Mouse (Mus musculus): ENCODE data around the gene Ankrd65. TPM values are rescaled to one million over a fixed set of nuclear protein-coding genes. Genes with fewer than 3 reads are reported as not detected.
"Not testable (repeated sequence)": the region's sequence is repeated elsewhere in the genome, so short reads cannot be mapped to it uniquely, and the experiment has no call there.

Gene Ankrd65
- polyA plus RNA-seq, 1 experiment from 2014 or later = not detected

DNA sequence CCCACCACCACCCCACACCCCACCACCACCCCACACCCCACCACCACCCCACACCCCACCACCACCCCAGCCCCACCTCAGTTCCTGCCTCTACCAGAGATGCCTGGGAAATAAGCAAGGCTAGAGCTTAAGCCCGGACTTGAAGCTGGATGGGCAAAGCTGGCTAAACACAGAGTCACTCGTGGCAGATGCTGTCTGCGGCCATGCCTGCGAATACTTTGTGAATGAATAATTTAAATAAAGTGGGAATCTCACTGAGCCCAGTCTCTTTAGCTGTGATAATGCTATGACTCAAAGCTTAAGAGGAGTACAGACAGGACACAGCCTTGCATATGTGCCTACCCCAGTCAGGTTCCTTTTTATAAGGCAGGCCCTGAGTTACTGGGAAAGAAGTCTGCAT is 10.7 kb upstream of the Ankrd65 start:
- Histone ChIP-seq H3K36me3 (ENCODE audit: control insufficient read depth, insufficient read depth, low read length) (no peaks in the 10 kb centered on the region), H3K9me3 (ENCODE audit: control insufficient read depth, low read length) (no peaks in the 10 kb centered on the region), H3K27ac (replicated peaks; ENCODE audit: low read depth, low read length) (no peak overlapping the region), H3K9ac (ENCODE audit: low read length) (no peak overlapping the region), H3K4me1 (ENCODE audit: control insufficient read depth, insufficient read depth, low read length) (peaks cover 6% of the 10 kb centered on the region; the same call in 1 of the 2 replicates), H3K27me3 (ENCODE audit: control insufficient read depth, insufficient read depth, low read length) (no peaks in the 10 kb centered on the region), H3K4me3 (ENCODE audit: low read depth, low read length) (no peak overlapping the region), H3K4me2 (ENCODE audit: low read depth, severe bottlenecking) (no peak overlapping the region)
- no peak for DNase-seq (ENCODE audit: low spot score)
- 79% methylated on average over 4 of the region's 4 CpGs for WGBS
- ATAC-seq (ENCODE audit: insufficient number of reproducible peaks, low FRiP score, low TSS enrichment, low read depth) = no peak

DNA sequence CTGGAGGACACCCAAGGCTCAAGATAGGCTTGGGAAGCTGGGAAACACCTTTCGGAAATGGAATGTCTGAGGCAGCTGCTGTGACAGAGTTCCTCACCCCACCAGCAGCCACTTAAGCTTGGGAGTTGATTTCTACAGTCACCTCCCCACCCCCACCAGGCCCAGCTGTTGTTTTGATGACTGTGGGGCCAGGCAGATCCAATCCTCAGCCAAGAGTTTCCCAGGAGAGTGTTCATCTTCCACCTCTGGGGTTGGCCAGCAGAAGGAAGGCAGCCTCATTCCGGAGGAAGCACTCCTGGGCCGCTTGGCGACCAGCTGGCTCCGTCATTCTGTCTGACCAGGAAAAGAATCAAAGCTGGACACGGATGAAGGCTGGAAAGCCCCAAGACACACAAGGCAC is 9.3 kb upstream of the Ankrd65 start:
- Histone ChIP-seq H3K9me3 (ENCODE audit: control insufficient read depth, low read length) (no peaks in the 10 kb centered on the region), H3K9ac (ENCODE audit: low read length) (no peak overlapping the region), H3K27ac (replicated peaks; ENCODE audit: low read depth, low read length) (no peak overlapping the region), H3K36me3 (ENCODE audit: control insufficient read depth, insufficient read depth, low read length) (no peaks in the 10 kb centered on the region), H3K4me3 (ENCODE audit: low read depth, low read length) (no peak overlapping the region), H3K27me3 (ENCODE audit: control insufficient read depth, insufficient read depth, low read length) (no peaks in the 10 kb centered on the region), H3K4me2 (ENCODE audit: low read depth, severe bottlenecking) (no peak overlapping the region), H3K4me1 (ENCODE audit: control insufficient read depth, insufficient read depth, low read length) (no peaks in the 10 kb centered on the region)
- ATAC-seq (ENCODE audit: insufficient number of reproducible peaks, low FRiP score, low TSS enrichment, low read depth) (peak; percentile 28; the same call in 1 of the 2 replicates), DNase-seq (ENCODE audit: low spot score) (no peak)
- WGBS = 38% methylated on average over 6 of the region's 6 CpGs

DNA sequence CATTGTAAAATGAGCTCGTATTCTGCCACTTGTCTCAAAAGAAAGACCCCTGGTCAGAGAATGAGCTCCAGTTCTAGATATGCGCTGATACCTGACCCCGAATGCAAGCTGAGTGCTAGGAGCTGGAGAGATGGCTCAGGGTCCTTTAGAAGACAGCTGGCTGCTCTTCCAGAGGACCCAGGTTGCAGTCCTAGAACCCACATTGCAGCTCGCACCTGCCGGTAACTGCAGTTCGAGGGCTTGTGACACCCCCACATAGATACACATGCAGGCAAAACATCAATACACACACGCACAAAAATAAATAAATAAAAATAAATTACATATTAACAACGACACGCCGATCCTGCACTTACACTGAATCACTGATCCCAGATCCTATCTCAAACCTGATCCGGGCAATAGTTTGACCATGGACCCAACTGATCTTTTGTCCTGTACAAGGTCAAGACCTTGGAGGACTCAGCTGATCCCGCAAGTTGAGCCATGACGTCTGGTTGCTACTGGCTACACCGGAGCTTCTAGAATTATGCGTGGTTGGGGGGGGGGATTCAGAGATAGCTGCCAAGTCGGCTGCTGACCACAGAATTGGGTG is 6.7 kb upstream of the Ankrd65 start:
- H3K9me3 ChIP-seq (ENCODE audit: control insufficient read depth, low read length) = no peaks in the 10 kb centered on the region
- H3K4me1 ChIP-seq (ENCODE audit: control insufficient read depth, insufficient read depth, low read length) = no peaks in the 10 kb centered on the region
- no peaks in the 10 kb centered on the region for H3K27me3 ChIP-seq (ENCODE audit: control insufficient read depth, insufficient read depth, low read length)
- H3K27ac ChIP-seq (replicated peaks; ENCODE audit: low read depth, low read length) = no peak overlapping the region
- peak overlapping the region; percentile 75 for H3K4me2 ChIP-seq (ENCODE audit: low read depth, severe bottlenecking)
- no peak for DNase-seq (ENCODE audit: low spot score)
- no peaks in the 10 kb centered on the region for H3K36me3 ChIP-seq (ENCODE audit: control insufficient read depth, insufficient read depth, low read length)
- WGBS = 49% methylated on average over 16 of the region's 16 CpGs
- peak; percentile 38; the same call in 1 of the 2 replicates for ATAC-seq (ENCODE audit: insufficient number of reproducible peaks, low FRiP score, low TSS enrichment, low read depth)
- H3K9ac ChIP-seq (ENCODE audit: low read length) = no peak overlapping the region
- peak overlapping the region; percentile 57 for H3K4me3 ChIP-seq (ENCODE audit: low read depth, low read length)

DNA sequence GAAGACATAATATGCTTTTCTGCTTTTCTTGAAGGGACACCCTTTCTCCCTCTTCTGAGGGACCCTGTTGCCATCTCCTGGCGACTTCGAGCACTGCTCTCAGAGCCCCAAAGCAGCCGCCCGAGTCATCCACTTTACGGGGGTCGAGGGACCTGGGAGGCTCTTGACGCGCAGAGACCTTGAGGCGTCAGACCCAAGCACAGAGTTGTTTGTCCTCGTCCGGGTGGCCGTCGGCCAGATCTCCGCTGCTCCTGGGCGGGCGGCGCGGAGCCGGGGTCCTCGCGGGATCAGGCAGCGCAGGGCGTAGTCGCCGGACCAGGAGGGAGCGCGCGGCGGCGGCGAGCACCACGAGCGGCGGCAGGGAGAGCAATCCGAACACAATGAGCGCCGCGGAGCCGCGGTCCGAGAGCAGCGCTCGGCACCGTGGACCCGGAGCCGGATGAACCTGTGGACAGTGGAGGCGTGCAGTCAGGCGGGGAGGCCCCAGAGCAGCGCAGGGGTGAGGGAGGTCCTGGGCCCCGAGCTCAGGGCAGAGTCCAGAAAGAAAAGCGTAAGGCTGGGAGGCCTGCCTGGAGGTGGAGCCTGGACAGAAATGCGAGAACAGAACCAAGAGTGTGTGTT is 6.0 kb upstream of the Ankrd65 start:
- H3K4me3 ChIP-seq (ENCODE audit: low read depth, low read length) = peak overlapping the region; percentile 57
- no peaks in the 10 kb centered on the region for H3K4me1 ChIP-seq (ENCODE audit: control insufficient read depth, insufficient read depth, low read length)
- no peaks in the 10 kb centered on the region for H3K27me3 ChIP-seq (ENCODE audit: control insufficient read depth, insufficient read depth, low read length)
- peak overlapping the region; percentile 75 for H3K4me2 ChIP-seq (ENCODE audit: low read depth, severe bottlenecking)
- peak overlapping the region; percentile 23; the same call in 1 of the 2 replicates for H3K27ac ChIP-seq (replicated peaks; ENCODE audit: low read depth, low read length)
- DNase-seq (ENCODE audit: low spot score) (peak; percentile 87), ATAC-seq (ENCODE audit: insufficient number of reproducible peaks, low FRiP score, low TSS enrichment, low read depth) (peak; percentile 82)
- H3K9ac ChIP-seq (ENCODE audit: low read length) = peak overlapping the region; percentile 77
- under 1% methylated on average over 52 of the region's 52 CpGs for WGBS
- H3K36me3 ChIP-seq (ENCODE audit: control insufficient read depth, insufficient read depth, low read length) = no peaks in the 10 kb centered on the region
- H3K9me3 ChIP-seq (ENCODE audit: control insufficient read depth, low read length) = no peaks in the 10 kb centered on the region

DNA sequence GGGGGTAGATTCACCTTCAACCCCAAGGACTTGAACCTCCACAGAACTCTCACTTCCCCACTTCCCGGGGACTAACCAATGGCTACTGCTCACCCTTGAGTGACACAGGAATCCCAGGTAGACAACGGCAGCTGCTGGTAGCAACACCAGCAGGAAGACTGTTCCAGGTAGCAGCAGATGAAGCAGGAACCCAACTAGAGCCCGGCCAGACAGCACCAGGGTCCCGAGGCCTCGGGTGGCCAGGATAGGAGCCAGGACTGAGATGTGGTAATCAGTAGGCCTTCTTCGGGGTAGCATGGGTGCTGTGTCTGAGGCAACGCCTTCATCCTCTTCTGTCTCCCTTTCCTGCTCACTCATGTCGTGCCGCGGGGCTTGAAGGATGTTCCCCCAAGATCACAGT is 5.0 kb upstream of the Ankrd65 start:
- no peak overlapping the region for H3K4me2 ChIP-seq (ENCODE audit: low read depth, severe bottlenecking)
- DNase-seq (ENCODE audit: low spot score) = no peak
- no peaks in the 10 kb centered on the region for H3K36me3 ChIP-seq (ENCODE audit: control insufficient read depth, insufficient read depth, low read length)
- H3K27ac ChIP-seq (replicated peaks; ENCODE audit: low read depth, low read length) = no peak overlapping the region
- no peak for ATAC-seq (ENCODE audit: insufficient number of reproducible peaks, low FRiP score, low TSS enrichment, low read depth)
- H3K9me3 ChIP-seq (ENCODE audit: control insufficient read depth, low read length) = no peaks in the 10 kb centered on the region
- H3K4me3 ChIP-seq (ENCODE audit: low read depth, low read length) = no peak overlapping the region
- 86% methylated on average over 10 of the region's 10 CpGs for WGBS
- H3K4me1 ChIP-seq (ENCODE audit: control insufficient read depth, insufficient read depth, low read length) = no peaks in the 10 kb centered on the region
- no peak overlapping the region for H3K9ac ChIP-seq (ENCODE audit: low read length)
- no peaks in the 10 kb centered on the region for H3K27me3 ChIP-seq (ENCODE audit: control insufficient read depth, insufficient read depth, low read length)

DNA sequence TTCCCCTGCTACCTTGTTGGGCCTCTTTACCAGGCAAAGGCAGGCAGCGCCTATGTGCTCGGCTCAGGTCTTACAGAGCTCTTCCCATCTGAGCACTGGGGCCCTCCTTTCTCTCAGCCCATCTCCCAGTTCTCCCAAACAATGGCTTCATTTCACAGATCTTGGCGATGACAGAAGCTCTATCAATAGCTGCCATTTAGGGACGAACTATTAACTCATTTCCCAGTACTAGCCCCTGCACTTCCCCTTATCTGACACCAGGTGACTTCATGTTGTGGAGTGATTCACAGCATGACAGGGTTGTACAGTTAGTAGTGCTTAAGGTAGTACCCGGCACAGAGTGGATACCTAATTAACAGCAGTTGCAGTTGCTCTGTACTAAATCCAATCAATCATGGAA is 4.4 kb upstream of the Ankrd65 start, which contains the start of gene Tmem88b:
TSS of gene Tmem88b (minus strand) at position 56 of the 400 bp plus-strand sequence.
- no peak within 1 kb of the TSS; the same call in 1 of the 2 replicates for H3K9ac ChIP-seq (ENCODE audit: low read length)
- 75% methylated on average over 5 of the region's 5 CpGs for WGBS
- H3K9me3 ChIP-seq (ENCODE audit: control insufficient read depth, low read length) = no peaks in the 10 kb centered on the region
- DNase-seq (ENCODE audit: low spot score) (no peak), ATAC-seq (ENCODE audit: insufficient number of reproducible peaks, low FRiP score, low TSS enrichment, low read depth) (no peak)
- no peaks in the 10 kb centered on the region for H3K36me3 ChIP-seq (ENCODE audit: control insufficient read depth, insufficient read depth, low read length)
- no peak within 1 kb of the TSS for H3K27ac ChIP-seq (replicated peaks; ENCODE audit: low read depth, low read length)
- H3K4me3 ChIP-seq (ENCODE audit: low read depth, low read length) = peak within 1 kb of the TSS; percentile 57
- H3K4me2 ChIP-seq (ENCODE audit: low read depth, severe bottlenecking) = no peak within 1 kb of the TSS; the same call in 1 of the 2 replicates
- no peaks in the 10 kb centered on the region for H3K4me1 ChIP-seq (ENCODE audit: control insufficient read depth, insufficient read depth, low read length)
- no peaks in the 10 kb centered on the region for H3K27me3 ChIP-seq (ENCODE audit: control insufficient read depth, insufficient read depth, low read length)

DNA sequence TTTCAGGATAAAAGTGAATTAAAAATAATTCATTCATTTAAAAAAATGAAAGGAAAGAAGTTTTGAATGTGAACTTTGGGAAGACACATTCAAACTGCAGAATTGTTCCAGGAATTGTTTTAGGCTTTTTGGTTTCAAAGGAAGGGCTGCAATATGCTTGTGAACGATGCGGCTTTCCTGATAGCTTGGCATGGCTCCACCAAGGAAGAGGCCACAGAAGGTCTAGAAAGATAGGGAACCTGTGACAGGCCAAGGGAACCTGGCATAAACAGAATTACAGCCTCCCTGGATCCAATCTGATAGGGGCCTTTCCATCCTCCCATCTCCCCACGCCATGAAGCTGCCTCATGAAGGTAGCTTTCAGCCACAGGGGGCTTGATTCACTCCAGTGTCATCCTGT is 1.9 kb upstream of the Ankrd65 start:
- Histone ChIP-seq H3K4me3 (ENCODE audit: low read depth, low read length) (no peak overlapping the region), H3K27me3 (ENCODE audit: control insufficient read depth, insufficient read depth, low read length) (no peaks in the 10 kb centered on the region), H3K9me3 (ENCODE audit: control insufficient read depth, low read length) (no peaks in the 10 kb centered on the region), H3K4me1 (ENCODE audit: control insufficient read depth, insufficient read depth, low read length) (no peaks in the 10 kb centered on the region), H3K27ac (replicated peaks; ENCODE audit: low read depth, low read length) (no peak overlapping the region), H3K36me3 (ENCODE audit: control insufficient read depth, insufficient read depth, low read length) (no peaks in the 10 kb centered on the region), H3K4me2 (ENCODE audit: low read depth, severe bottlenecking) (no peak overlapping the region), H3K9ac (ENCODE audit: low read length) (no peak overlapping the region)
- WGBS = 87% methylated on average over 3 of the region's 3 CpGs
- ATAC-seq (ENCODE audit: insufficient number of reproducible peaks, low FRiP score, low TSS enrichment, low read depth) (no peak), DNase-seq (ENCODE audit: low spot score) (no peak)

DNA sequence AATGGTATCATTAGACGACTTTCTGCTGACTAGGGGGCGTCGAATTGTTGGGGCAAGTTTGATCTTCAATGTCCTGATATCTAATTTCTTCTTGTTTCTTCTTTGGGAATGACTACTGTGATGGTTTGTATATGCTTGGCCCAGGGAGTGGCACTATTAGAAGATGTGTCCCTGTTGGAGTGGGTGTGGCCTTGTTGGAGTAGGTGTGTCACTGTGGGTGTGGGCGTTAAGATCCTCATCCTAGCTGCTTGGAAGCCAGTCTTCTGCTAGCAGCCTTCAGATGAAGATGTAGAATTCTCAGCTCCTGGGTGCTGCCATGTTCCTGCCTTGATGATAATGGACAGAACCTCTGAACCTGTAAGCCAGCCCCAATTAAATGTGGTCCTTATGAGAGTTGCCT is 1.4 kb upstream of the Ankrd65 start:
- H3K27ac ChIP-seq (replicated peaks; ENCODE audit: low read depth, low read length); H3K4me1 ChIP-seq (ENCODE audit: control insufficient read depth, insufficient read depth, low read length); H3K36me3 ChIP-seq (ENCODE audit: control insufficient read depth, insufficient read depth, low read length); H3K9ac ChIP-seq (ENCODE audit: low read length); H3K27me3 ChIP-seq (ENCODE audit: control insufficient read depth, insufficient read depth, low read length); ATAC-seq (ENCODE audit: insufficient number of reproducible peaks, low FRiP score, low TSS enrichment, low read depth); H3K4me2 ChIP-seq (ENCODE audit: low read depth, severe bottlenecking); H3K4me3 ChIP-seq (ENCODE audit: low read depth, low read length); H3K9me3 ChIP-seq (ENCODE audit: control insufficient read depth, low read length); DNase-seq (ENCODE audit: low spot score): not testable (repeated sequence)
- 75% methylated on average over 4 of the region's 4 CpGs for WGBS

All from limb, embryonic 11.5 days (tissue).